Mouse (Mus musculus): ENCODE data around the gene Ell. TPM values are rescaled to one million over a fixed set of nuclear protein-coding genes. Genes with fewer than 3 reads are reported as not detected.

Ell gene
- total RNA-seq, 2 experiments from 2014 or later, result 20.5 to 24.4 TPM

- Histone ChIP-seq H3K4me3 (peak overlapping the region; percentile 64), H3K27ac (peak overlapping the region; percentile 99)
- DNase-seq (ENCODE audit: low spot score in 2 of 2), result peak in 1 of 2 experiments; percentile 91
- peak; percentile 86 for TF ChIP-seq CTCF (conservative IDR thresholded peaks at IDR 0.05)
These were observed 71.8 kb downstream of the Ell start for GRCm38 (mm10) chr8:70610796-70611771.

- DNase-seq (ENCODE audit: low spot score in 2 of 2), result peak; percentile 73 to 87
- peak overlapping the region; percentile 64 for H3K4me3 ChIP-seq
- TF ChIP-seq CTCF (conservative IDR thresholded peaks at IDR 0.05), result peak; percentile 97
- peak overlapping the region; percentile 99 for H3K27ac ChIP-seq
These were observed 72.6 kb downstream of the Ell start for GRCm38 (mm10) chr8:70611849-70612248.

GRCm38 (mm10) chr8:70613763-70614162, 74.5 kb downstream of the Ell start:
- H3K27ac ChIP-seq, result no peak overlapping the region
- no peak for TF ChIP-seq CTCF (conservative IDR thresholded peaks at IDR 0.05)
- no peak overlapping the region for H3K4me3 ChIP-seq
- no peak for DNase-seq (ENCODE audit: low spot score in 2 of 2)

DNA sequence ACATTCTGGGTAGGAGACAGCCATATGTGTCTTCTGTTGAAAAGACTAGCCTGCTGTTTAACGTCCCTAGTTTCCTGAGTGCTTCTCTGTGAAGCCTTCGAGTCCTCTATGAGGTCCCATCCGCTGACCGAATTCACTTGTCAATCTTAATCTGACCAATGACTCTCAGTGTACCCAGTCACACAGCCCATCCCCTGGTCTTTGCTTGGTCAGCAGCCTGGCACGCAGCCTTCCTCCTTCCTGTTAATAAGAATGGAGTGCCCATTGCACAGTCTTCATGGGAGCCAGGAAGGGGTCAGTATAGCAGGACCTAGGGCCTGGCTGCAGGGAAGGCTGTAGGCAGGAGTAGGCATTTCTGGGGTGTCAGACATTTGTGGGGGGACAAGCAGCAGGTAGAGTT, 75.2 kb downstream of the Ell start:
- Histone ChIP-seq H3K4me3 (no peak overlapping the region), H3K27ac (no peak overlapping the region)
- TF ChIP-seq CTCF (conservative IDR thresholded peaks at IDR 0.05), result no peak
- no peak for DNase-seq (ENCODE audit: low spot score in 2 of 2)

DNA sequence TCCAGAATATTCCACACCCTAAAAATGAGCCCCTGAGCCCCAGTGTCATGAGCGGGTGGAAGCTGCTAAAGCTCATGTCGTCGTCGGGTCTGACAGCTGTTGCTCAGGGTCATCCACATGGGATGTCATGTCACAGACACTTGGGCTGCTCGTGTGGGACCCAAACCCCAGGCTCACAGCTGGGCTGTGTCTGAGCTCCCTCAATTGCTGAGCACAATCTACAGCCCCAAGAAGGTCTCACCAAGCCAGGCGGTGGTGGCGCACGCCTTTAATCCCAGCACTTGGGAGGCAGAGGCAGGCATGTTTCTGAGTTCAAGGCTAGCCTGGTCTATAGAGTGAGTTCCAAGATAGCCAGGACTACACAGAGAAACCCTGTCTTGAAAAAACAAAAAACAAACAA, 76.0 kb downstream of the Ell start:
- Histone ChIP-seq H3K27ac (no peak overlapping the region), H3K4me3 (no peak overlapping the region)
- DNase-seq (ENCODE audit: low spot score in 2 of 2), result no peak
- TF ChIP-seq CTCF (conservative IDR thresholded peaks at IDR 0.05), result no peak

DNA sequence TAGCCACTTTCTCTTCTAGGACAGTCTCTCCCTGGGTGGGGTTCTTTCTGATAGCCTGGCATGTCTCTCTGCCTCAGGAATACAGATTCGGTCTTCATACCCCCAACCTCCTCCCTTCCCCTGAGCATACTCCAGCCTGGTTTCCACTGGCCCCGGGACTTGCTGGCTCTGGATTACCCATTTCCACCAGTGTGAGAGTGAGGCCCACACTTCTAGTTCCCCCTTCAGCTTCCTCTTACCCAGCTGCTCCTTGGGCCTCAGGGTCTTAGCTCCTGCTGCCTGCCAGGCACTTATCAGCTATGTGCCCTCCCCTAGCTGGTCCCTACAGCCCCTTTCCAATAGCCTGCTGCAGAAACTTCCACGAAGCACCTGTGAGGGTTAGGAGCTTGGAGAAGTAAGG, 76.6 kb downstream of the Ell start, which contains the start of gene Lrrc25:
TSS of gene Lrrc25 (plus strand) at position 262 of the 400 bp plus-strand sequence.
- no peak for DNase-seq (ENCODE audit: low spot score in 2 of 2)
- no peak for TF ChIP-seq CTCF (conservative IDR thresholded peaks at IDR 0.05)
- no peak within 1 kb of the TSS for H3K4me3 ChIP-seq
- peak within 1 kb of the TSS; percentile 18; the same call in 1 of the 2 replicates for H3K27ac ChIP-seq

DNA sequence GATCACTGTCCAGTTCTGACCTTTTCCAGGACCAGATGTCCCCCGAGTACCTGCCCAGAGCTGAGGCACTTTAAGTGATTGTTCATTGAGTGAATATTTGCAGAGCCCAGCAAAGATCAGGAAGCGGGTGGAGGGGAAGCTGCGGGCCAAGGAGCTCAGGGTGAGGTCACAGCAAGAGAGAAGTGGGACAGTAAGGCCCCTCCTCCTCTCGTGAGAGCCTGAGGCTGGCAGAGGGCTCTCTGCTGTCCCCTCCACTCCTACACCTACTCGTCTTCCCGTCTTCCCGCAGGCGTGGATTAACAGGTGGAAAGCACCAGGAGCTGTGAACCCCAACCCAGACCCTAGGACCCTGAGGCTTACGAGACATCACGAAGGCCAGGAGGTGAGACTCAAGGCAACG, 77.4 kb downstream of the Ell start:
- no peak for TF ChIP-seq CTCF (conservative IDR thresholded peaks at IDR 0.05)
- H3K4me3 ChIP-seq, result no peak overlapping the region
- peak overlapping the region; percentile 18; the same call in 1 of the 2 replicates for H3K27ac ChIP-seq
- DNase-seq (ENCODE audit: low spot score in 2 of 2), result no peak

DNA sequence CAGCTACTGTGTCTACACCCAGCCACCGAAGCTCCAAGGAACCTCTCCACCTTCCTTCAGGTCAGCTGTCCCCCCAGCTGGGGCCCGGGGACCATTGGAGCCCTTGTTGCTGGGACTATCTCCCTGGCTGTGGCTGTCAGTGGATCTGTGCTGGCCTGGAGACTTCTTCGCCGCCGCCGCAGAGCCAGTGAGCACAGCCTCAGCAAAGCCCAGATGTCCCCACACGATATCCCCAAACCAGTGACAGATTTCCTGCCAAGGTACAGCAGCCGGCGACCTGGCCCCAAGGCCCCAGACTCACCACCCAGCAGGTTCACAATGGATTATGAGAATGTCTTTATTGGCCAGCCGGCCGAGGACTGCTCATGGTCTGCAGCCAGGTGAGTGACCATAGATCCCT, 78.7 kb downstream of the Ell start:
- no peak overlapping the region for H3K4me3 ChIP-seq
- no peak overlapping the region for H3K27ac ChIP-seq
- TF ChIP-seq CTCF (conservative IDR thresholded peaks at IDR 0.05), result no peak
- DNase-seq (ENCODE audit: low spot score in 2 of 2), result no peak

- no peak for TF ChIP-seq CTCF (conservative IDR thresholded peaks at IDR 0.05)
- Histone ChIP-seq H3K27ac (no peak overlapping the region), H3K4me3 (no peak overlapping the region)
- DNase-seq (ENCODE audit: low spot score in 2 of 2), result no peak
These were observed 79.7 kb downstream of the Ell start for GRCm38 (mm10) chr8:70618888-70619334.

- DNase-seq (ENCODE audit: low spot score in 2 of 2), result no peak
- no peak overlapping the region for H3K4me3 ChIP-seq
- no peak for TF ChIP-seq CTCF (conservative IDR thresholded peaks at IDR 0.05)
- H3K27ac ChIP-seq, result no peak overlapping the region
These were observed 83.0 kb downstream of the Ell start for GRCm38 (mm10) chr8:70622220-70622619.

DNA sequence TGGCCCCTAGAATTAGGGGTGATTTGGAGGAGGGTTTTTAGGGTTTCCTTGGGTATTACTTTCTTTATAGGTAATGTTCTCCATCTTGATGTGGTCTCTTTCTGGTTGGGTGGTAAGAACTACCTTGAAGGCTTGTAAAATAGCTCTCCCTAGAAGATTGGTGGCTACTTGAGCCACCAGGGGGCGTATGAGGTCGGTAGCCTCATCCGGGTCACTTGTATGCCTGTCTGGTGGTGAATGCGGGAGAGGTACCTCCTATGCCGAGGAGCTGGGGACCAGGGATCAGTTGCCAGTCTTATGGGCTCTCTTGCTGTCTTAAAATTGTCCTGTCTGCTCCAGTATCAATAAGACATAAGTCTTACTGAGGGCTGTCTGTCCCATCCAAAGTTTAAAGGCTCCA, 85.8 kb downstream of the Ell start:
- DNase-seq (ENCODE audit: low spot score in 2 of 2), result no peak
- Histone ChIP-seq H3K27ac (no peak overlapping the region), H3K4me3 (no peak overlapping the region)
- peak; percentile 74 for TF ChIP-seq CTCF (conservative IDR thresholded peaks at IDR 0.05)

DNA sequence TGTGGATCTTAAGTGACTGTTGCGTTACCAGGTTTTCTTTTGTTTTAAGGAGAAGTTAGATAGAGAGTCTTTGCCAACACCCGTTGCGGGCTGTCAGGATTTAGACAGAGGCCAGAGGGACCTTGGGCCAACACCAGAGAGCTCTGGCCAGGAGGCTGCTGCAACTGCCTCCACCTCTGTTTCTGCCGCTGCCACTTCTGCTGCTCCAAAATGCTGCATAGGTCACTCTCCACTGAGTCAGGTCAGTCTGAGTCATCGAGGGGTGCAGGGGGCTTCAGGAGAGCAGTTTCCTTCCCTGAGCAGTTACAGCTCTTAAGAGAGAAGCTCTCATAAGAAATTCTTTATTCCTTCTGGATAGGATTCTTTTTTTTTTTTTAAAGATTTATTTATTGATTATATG, 87.8 kb downstream of the Ell start:
- TF ChIP-seq CTCF (conservative IDR thresholded peaks at IDR 0.05), result no peak
- DNase-seq (ENCODE audit: low spot score in 2 of 2), result no peak
- H3K27ac ChIP-seq, result no peak overlapping the region
- no peak overlapping the region for H3K4me3 ChIP-seq

DNA sequence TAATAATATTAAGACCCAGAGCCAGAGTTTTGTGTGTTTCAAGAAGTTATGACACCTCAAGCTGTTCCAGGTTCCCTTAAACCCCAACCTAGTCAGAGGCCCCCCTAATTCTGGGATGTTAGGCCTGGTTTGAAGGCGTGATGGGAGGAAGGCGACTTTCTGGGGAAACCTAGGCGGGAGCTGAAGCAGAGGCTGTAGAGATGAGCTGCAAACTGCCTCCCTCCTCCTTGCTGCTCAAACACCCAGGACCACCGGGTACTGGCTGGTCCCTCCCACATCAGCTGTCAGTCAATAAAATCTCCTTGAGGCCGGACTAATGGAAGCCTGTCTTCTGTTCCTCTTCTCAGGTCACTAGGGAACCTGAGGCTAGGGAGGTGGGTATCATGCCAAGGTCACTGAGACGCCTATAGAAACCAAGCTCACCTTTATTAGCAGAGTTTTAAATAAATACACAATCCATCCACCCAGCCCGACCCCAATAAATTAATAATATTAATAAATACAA, 89.8 kb downstream of the Ell start:
- TF ChIP-seq CTCF (conservative IDR thresholded peaks at IDR 0.05), result no peak
- H3K27ac ChIP-seq, result peak overlapping the region; percentile 94
- DNase-seq (ENCODE audit: low spot score in 2 of 2), result no peak
- H3K4me3 ChIP-seq, result peak overlapping the region; percentile 62

Data from layer of hippocampus, adult 2 months (tissue).